Mouse (Mus musculus) spleen, adult 2 months (tissue): Measurements from ENCODE around the gene BC053393. TPM values are rescaled to one million over a fixed set of nuclear protein-coding genes. Genes with fewer than 3 reads are reported as not detected.

ENCODE experiments used
- DNase-seq, 2 experiments: peaks; one replicate each; pipeline versions ENCODE4 v3.0.0 to v3.0.0-alpha.2; 2012 to 2021; ENCODE audit warnings: low spot score in 2 of 2, low read depth in 1 of 2
- H3K27ac ChIP-seq: fragments of 200-500 bp; 2 replicates; pipeline ENCODE4 v1.5.1; 2012; ENCODE audit warnings: low read length, inconsistent platforms; ENCODE audit not compliant: insufficient read depth
- H3K27me3 ChIP-seq: fragments of 200-500 bp; 2 replicates; pipeline ENCODE4 v1.6.1; 2012; ENCODE audit warnings: mild to moderate bottlenecking, moderate library complexity, low read length, inconsistent platforms; ENCODE audit not compliant: control insufficient read depth, insufficient read depth
- H3K36me3 ChIP-seq: fragments of 200-500 bp; 2 replicates; pipeline ENCODE4 v1.6.1; 2012; ENCODE audit warnings: mild to moderate bottlenecking, low read length, inconsistent platforms; ENCODE audit not compliant: control insufficient read depth, insufficient read depth
- H3K4me1 ChIP-seq: fragments of 200-500 bp; 2 replicates; pipeline ENCODE4 v1.6.1; 2011; ENCODE audit warnings: inconsistent platforms; ENCODE audit not compliant: control insufficient read depth, insufficient read depth, insufficient read length
- H3K4me3 ChIP-seq: fragments of 200-500 bp; 2 replicates; pipeline ENCODE4 v1.5.1; 2011; ENCODE audit warnings: mild to moderate bottlenecking, inconsistent platforms; ENCODE audit not compliant: insufficient read depth, insufficient read length; ENCODE audit errors: extremely low read depth
- CTCF ChIP-seq: fragments of 200-500 bp; IDR thresholded peaks from 2 replicates; pipeline ENCODE4 v1.5.1; 2011; ENCODE audit warnings: mild to moderate bottlenecking, inconsistent platforms; ENCODE audit not compliant: insufficient read depth, insufficient read length, insufficient replicate concordance; ENCODE audit errors: extremely low read depth
- POLR2A ChIP-seq: fragments of 200-500 bp; IDR thresholded peaks from 2 replicates; pipeline ENCODE4 v1.6.1; 2011; ENCODE audit warnings: low read depth, low read length, inconsistent platforms
- WGBS: fragments of 180-500 bp; shearing (Covaris S2); methylation state at CpG from one replicate; pipeline ENCODE4 v1.1.7; 2018; 5-methylcytosine and 5-hydroxymethylcytosine counted together
- polyA plus RNA-seq: library from polyadenylated mRNA; depleted of rRNA; stranded (reverse); fragments of >200 nt; gene quantifications from 2 replicates; pipeline ENCODE4 v1.2.3, GENCODE M21; 2012; rRNA removed

The BC053393 gene
- polyA plus RNA-seq, result not detected in 2 replicates

DNA sequence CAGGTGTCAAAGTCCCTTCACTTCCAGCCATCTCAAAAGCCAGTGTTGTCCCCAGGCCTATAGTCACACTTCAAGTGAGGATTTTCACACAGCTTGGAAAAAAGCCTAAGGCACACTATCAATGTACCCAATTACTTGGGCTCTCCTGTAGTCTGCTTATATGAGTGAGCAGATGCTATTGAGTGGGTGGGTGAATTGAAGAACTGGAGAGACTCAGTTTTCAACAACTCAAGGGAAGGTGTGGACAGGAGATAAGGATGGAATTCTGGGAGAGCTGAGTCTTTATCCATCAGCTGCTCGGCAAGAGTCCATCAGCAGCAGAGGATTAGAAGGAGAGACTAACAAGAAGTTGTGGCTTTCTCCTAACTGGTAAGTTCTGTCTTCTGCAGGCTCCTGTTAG is at the start of gene BC053393:
Gene BC053393, plus strand, starts transcription at position 210 of the 400 bp plus-strand sequence.
- no peak for DNase-seq
- no peaks in the 10 kb centered on the region for H3K27me3 ChIP-seq
- no peak for TF ChIP-seq POLR2A
- no peak for TF ChIP-seq CTCF
- 88% methylated on average over 1 of the region's 1 CpGs for WGBS
- H3K36me3 ChIP-seq, result no peaks in the 10 kb centered on the region
- no peak within 1 kb of the TSS for H3K4me3 ChIP-seq
- no peaks in the 10 kb centered on the region for H3K4me1 ChIP-seq
- no peak within 1 kb of the TSS for H3K27ac ChIP-seq

DNA sequence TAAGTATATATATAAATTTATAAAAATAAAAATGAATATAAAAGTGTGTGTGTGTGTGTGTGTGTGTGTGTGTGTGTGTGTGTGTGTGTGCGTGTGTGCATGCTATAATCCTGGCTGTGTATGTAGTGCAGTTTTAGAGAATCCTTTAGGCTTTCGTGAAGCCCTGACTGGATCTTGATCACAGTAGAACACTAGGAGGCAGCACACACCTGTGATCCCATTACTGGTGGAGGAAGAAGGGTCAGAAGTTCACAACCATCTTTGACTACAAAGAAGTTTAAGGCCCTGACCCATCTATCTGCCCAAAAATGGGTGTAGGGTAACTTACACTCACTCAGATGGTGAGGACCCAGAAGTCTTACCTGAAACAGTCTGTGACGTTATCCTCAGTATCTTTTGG is 48.6 kb upstream of the BC053393 start:
- H3K27me3 ChIP-seq, result no peaks in the 10 kb centered on the region
- H3K36me3 ChIP-seq, result no peaks in the 10 kb centered on the region
- no peak overlapping the region for H3K27ac ChIP-seq
- no peak for DNase-seq
- no peaks in the 10 kb centered on the region for H3K4me1 ChIP-seq
- no peak for TF ChIP-seq CTCF
- no peak for TF ChIP-seq POLR2A
- no peak overlapping the region for H3K4me3 ChIP-seq
- WGBS, result 81% methylated on average over 3 of the region's 3 CpGs

DNA sequence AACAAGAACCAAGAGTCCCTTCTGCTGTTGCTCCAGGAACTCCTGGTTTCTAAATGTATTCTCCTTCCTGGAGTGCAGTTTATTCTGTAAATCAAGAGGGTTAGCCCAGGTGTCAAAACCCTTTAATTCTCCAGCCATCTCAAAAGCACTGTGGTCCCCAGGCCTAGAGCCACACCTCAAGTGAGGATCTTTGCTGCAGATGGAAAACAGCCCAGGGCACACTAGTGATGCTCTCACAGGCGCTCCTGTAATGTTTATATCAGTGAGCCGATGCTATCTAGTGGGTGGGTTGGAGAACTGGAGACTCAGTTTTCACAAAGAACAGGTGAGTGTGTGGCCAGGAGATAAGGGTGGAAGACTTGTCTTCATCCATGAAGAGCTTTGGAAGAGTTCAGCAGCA is 47.4 kb upstream of the BC053393 start, which contains the start of gene Gm12169:
Gene Gm12169, plus strand, starts transcription at position 301 of the 400 bp plus-strand sequence.
- TF ChIP-seq CTCF (no peak), POLR2A (no peak)
- no peak within 1 kb of the TSS for H3K4me3 ChIP-seq
- no peaks in the 10 kb centered on the region for H3K4me1 ChIP-seq
- H3K27ac ChIP-seq, result no peak within 1 kb of the TSS
- DNase-seq, result no peak
- no peaks in the 10 kb centered on the region for H3K27me3 ChIP-seq
- WGBS, result 99% methylated on average over 2 of the region's 2 CpGs
- H3K36me3 ChIP-seq, result no peaks in the 10 kb centered on the region

DNA sequence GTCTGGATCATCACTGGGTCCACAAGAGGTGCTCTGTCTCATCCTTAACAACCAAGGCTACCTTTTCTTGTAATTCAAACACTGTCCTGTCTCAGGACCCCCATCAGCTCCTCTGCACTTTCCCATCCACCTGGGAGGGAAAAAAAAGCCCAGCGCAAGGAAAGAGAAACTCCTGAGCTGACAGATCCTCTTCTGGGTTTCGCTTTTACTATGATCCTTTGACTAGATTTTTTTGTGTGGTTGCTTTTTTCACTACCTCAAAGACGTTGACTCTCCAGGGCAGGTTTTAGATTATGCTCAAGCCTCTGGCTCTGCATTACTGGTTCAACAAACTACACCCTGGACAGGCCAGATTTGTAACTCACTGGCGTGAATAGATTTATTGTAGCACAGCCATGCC is 41.2 kb upstream of the BC053393 start:
- DNase-seq, result no peak

DNA sequence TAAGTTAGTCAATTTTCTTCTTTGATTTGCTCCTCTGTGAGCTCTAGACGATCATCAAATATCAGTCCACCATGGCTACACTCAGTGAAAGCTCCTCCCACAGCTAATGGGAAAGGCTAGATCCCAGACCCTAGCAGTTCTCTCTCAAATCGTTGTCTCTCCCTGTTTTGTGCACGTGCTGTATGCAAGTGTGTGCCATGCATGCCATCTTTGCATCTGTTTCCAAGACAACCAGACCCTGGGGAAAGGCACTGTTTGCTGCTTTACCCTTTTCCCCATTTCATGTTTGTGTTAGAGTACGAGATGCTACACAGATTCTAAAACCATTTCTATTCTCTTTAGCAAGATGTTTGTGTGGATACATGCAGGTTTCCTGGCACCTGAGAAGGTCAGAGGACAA is 34.4 kb upstream of the BC053393 start:
- TF ChIP-seq CTCF (no peak), POLR2A (no peak)

More for the DNA sequence above, 41.2 kb upstream of the BC053393 start:
- H3K27me3 ChIP-seq, result no peaks in the 10 kb centered on the region
- no peaks in the 10 kb centered on the region for H3K36me3 ChIP-seq
- no peak overlapping the region for H3K27ac ChIP-seq
- no peak for TF ChIP-seq POLR2A
- no peak for TF ChIP-seq CTCF
- 61% methylated on average over 4 of the region's 4 CpGs for WGBS
- H3K4me1 ChIP-seq, result no peaks in the 10 kb centered on the region
- H3K4me3 ChIP-seq, result no peak overlapping the region

DNA sequence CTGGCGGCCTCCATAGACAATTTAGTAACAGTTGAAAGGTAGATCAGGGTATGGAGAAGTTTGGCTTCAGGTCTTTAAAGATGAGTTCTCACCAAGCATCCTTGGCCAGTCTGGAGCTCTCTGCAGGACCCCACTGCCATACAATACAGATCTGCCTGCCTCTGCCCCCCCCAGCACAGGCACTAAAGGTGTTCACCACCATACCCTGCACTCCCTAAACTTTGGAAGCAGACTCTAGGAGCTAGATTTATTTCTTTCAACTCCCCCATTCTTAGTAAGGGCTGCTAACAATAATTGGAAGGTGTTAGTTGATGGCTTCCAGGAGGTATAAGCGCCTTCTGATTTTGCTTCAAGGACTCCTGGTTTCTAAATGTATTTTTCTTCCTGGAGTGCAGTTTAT is 27.8 kb upstream of the BC053393 start:
- TF ChIP-seq POLR2A (no peak), CTCF (no peak)
- WGBS, result 90% methylated on average over 2 of the region's 2 CpGs
- Histone ChIP-seq H3K4me1 (no peaks in the 10 kb centered on the region), H3K27ac (no peak overlapping the region), H3K36me3 (no peaks in the 10 kb centered on the region), H3K4me3 (no peak overlapping the region), H3K27me3 (no peaks in the 10 kb centered on the region)
- no peak for DNase-seq

More for the DNA sequence above, 34.4 kb upstream of the BC053393 start:
- WGBS, result 85% methylated on average over 4 of the region's 4 CpGs
- Histone ChIP-seq H3K4me1 (no peaks in the 10 kb centered on the region), H3K27ac (no peak overlapping the region), H3K27me3 (no peaks in the 10 kb centered on the region), H3K4me3 (no peak overlapping the region), H3K36me3 (no peaks in the 10 kb centered on the region)
- DNase-seq, result no peak

DNA sequence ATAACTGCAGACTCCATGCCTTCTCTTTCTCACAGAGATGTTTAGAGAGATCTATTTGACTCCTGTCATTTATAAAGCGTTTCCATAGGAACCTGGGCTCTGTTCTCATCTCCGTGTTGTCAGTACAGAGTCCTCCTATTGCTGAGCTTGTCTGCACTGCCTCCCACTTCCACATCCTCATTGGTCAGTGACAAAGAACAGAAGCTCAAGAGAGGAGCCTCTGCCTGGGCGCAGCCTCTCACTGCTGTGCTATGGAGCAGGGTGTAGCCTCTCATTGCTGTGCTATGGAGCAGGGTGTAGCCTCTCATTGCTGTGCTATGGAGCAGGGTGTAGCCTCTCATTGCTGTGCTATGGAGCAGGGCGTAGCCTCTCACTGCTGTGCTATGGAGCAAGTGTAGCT is 21.6 kb upstream of the BC053393 start:
- WGBS, result 88% methylated on average over 4 of the region's 4 CpGs
- Histone ChIP-seq H3K36me3 (no peaks in the 10 kb centered on the region), H3K27me3 (no peaks in the 10 kb centered on the region), H3K27ac (no peak overlapping the region), H3K4me3 (no peak overlapping the region), H3K4me1 (no peaks in the 10 kb centered on the region)
- no peak for DNase-seq
- TF ChIP-seq CTCF (no peak), POLR2A (no peak)
